In the genomic region with DNA sequence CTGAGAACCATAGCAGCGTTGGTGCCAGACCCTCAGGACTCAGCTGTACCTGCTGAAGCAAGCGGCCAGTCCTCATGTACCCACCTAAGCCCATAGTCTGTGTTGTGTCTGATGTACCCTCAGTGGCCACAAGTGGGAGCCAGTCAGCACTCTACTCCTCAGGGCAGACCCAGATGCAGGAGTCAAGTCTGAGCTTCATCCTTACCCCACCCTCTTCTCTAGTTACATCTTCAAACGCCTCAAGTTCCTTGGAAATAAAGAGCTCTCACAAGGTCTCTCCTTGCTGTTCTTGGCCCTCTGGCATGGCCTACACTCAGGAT, we compare ENCODE assay signal across 8 mouse cellular contexts. TPM values are rescaled to one million over a fixed set of nuclear protein-coding genes. Genes with fewer than 3 reads are reported as not detected.
DNase-seq lines count a peak whose midpoint lies in the region.

No protein-coding gene starts in this region.

- H3K4me3 ChIP-seq in midbrain, embryonic 10.5 days: no peak overlapping the region

- intact Hi-C loops in heart, postnatal 25 days (cut with DNase I): no loop called here
- intact Hi-C loops in left cerebral cortex, postnatal 36 days (cut with DNase I): loop anchor here (5.0 kb wide), 1 partner anchor 40 kb away; a partner anchor contains a TSS

- peak; percentile 96 for DNase-seq in heart, adult 11 months
- no peak for DNase-seq in heart, postnatal 25 days (ENCODE audit: low spot score)
- DNase-seq in cerebellum, adult 9-11 months: peak; percentile 66
- peak; percentile 58 to 82 for DNase-seq in frontal cortex, adult 2 months (ENCODE audit: extremely low spot score in 1 of 2, low spot score in 1 of 2)
- peak; percentile 81 for DNase-seq in induced T-regulatory cell, adult 2 months (ENCODE audit: low read depth)
- DNase-seq in left cerebral cortex, postnatal 36 days (ENCODE audit: low spot score in 2 of 2): peak; percentile 51 to 70
- DNase-seq in midbrain, embryonic 10.5 days (ENCODE audit: low spot score): peak; percentile 61
- DNase-seq in spleen, adult 18-20 months: peak; percentile 61 to 81

- H3K4me1 ChIP-seq in midbrain, embryonic 10.5 days: 0 out of 2 replicates have a peak, but pooled peaks cover 4% of the 10 kb centered on the region

- H3K27ac ChIP-seq in midbrain, embryonic 10.5 days (replicated peaks): no peak overlapping the region

- H3K27me3 ChIP-seq in midbrain, embryonic 10.5 days (ENCODE audit: low read depth, poor library complexity, severe bottlenecking): no peaks in the 10 kb centered on the region

- peaks cover 89% of the 10 kb centered on the region for H3K36me3 ChIP-seq in midbrain, embryonic 10.5 days

- no peaks in the 10 kb centered on the region for H3K9me3 ChIP-seq in midbrain, embryonic 10.5 days (replicated peaks)

- 53% methylated on average over 3 of the region's 3 CpGs for WGBS in midbrain, embryonic 10.5 days

RNA-seq across cellular contexts. Expression of a gene that starts 9.2 kb away (rescaled TPM):
- total RNA-seq in heart, postnatal 25 days (2021): 10 to 100 TPM; 72.5 to 75.1 TPM
- 62.4 and 68.0 TPM in 2 replicates for polyA plus RNA-seq in frontal cortex, adult 2 months (2012; rRNA removed)
- total RNA-seq in left cerebral cortex, postnatal 36 days (2021): 10 to 100 TPM; 41.8 to 45.9 TPM
- 217 and 243 TPM in 2 replicates for polyA plus RNA-seq in midbrain, embryonic 10.5 days (2016; fragmentation: Nextera tagmentation; extraction: Ambion mirVana)

RNA-seq across cellular contexts. Expression of a gene that starts 9.4 kb away (rescaled TPM):
- 100 to 1,000 TPM; 322 to 323 TPM for total RNA-seq in heart, postnatal 25 days (2021)
- 107 and 108 TPM in 2 replicates for polyA plus RNA-seq in frontal cortex, adult 2 months (2012; rRNA removed)
- 100 to 1,000 TPM; 113 to 127 TPM for total RNA-seq in left cerebral cortex, postnatal 36 days (2021)
- 401 and 471 TPM in 2 replicates for polyA plus RNA-seq in midbrain, embryonic 10.5 days (2016; fragmentation: Nextera tagmentation; extraction: Ambion mirVana)

RNA-seq across cellular contexts. Expression of a gene that starts 35.8 kb away (rescaled TPM):
- total RNA-seq in heart, postnatal 25 days (2021): 1 to 10 TPM; 4.7 TPM
- polyA plus RNA-seq in frontal cortex, adult 2 months (2012; rRNA removed): 5.1 and 7.1 TPM in 2 replicates
- total RNA-seq in left cerebral cortex, postnatal 36 days (2021): 1 to 10 TPM; 3.7 to 6.6 TPM
- polyA plus RNA-seq in midbrain, embryonic 10.5 days (2016; fragmentation: Nextera tagmentation; extraction: Ambion mirVana): 6.1 and 7.2 TPM in 2 replicates

RNA-seq across cellular contexts. Expression of a gene that starts 38.4 kb away (rescaled TPM):
- 100 to 1,000 TPM; 274 to 277 TPM for total RNA-seq in heart, postnatal 25 days (2021)
- polyA plus RNA-seq in frontal cortex, adult 2 months (2012; rRNA removed): 383 and 401 TPM in 2 replicates
- total RNA-seq in left cerebral cortex, postnatal 36 days (2021): 100 to 1,000 TPM; 285 to 313 TPM
- polyA plus RNA-seq in midbrain, embryonic 10.5 days (2016; fragmentation: Nextera tagmentation; extraction: Ambion mirVana): 445 and 490 TPM in 2 replicates

RNA-seq across cellular contexts. Expression of a gene that starts 39.9 kb away (rescaled TPM):
- 10 to 100 TPM; 39.6 to 43.9 TPM for total RNA-seq in heart, postnatal 25 days (2021)
- 43.0 and 45.9 TPM in 2 replicates for polyA plus RNA-seq in frontal cortex, adult 2 months (2012; rRNA removed)
- total RNA-seq in left cerebral cortex, postnatal 36 days (2021): 10 to 100 TPM; 20.9 to 23.0 TPM
- 35.8 and 38.7 TPM in 2 replicates for polyA plus RNA-seq in midbrain, embryonic 10.5 days (2016; fragmentation: Nextera tagmentation; extraction: Ambion mirVana)
